Mouse (Mus musculus) myocyte (in vitro differentiated cells): ENCODE results near the gene Tcea3.

Experiments
- E2F4 ChIP-seq: IDR thresholded peaks from one replicate; pipeline ENCODE4 v1.6.1; 2011; ENCODE audit warnings: mild to moderate bottlenecking, control low read depth, moderate library complexity; ENCODE audit not compliant: insufficient read depth
- MAX ChIP-seq: IDR thresholded peaks from one replicate; pipeline ENCODE4 v1.6.1; 2011; ENCODE audit warnings: low read depth, mild to moderate bottlenecking, control low read depth
- POLR2A ChIP-seq: IDR thresholded peaks from one replicate; pipeline ENCODE4 v1.6.1; 2011; ENCODE audit warnings: low read depth, mild to moderate bottlenecking, control low read depth, moderate library complexity; ENCODE audit not compliant: insufficient read length
- TCF3 ChIP-seq: IDR thresholded peaks from one replicate; pipeline ENCODE4 v1.6.1; 2011; ENCODE audit warnings: low read depth, control low read depth; ENCODE audit not compliant: insufficient read length

GRCm38 (mm10) chr4:136295941-136296340, 48.4 kb downstream of the Tcea3 start:
- no peak for TF ChIP-seq MAX
- no peak for TF ChIP-seq E2F4
- no peak for TF ChIP-seq POLR2A
- no peak for TF ChIP-seq TCF3
